Mouse (Mus musculus): ENCODE results near the gene Ints2. TPM values are rescaled to one million over a fixed set of nuclear protein-coding genes. Genes with fewer than 3 reads are reported as not detected.
"Not testable (repeated sequence)": the region's sequence is repeated elsewhere in the genome, so short reads cannot be mapped to it uniquely, and the experiment has no call there.

Ints2 gene
- polyA plus RNA-seq, 1 experiment: 0.35 TPM

- H3K27me3 ChIP-seq (replicated peaks): no peaks in the 10 kb centered on the region
- no peaks in the 10 kb centered on the region for H3K9me3 ChIP-seq
- H3K36me3 ChIP-seq (replicated peaks; ENCODE audit: low read length): peaks cover 90% of the 10 kb centered on the region
- peaks cover 17% of the 10 kb centered on the region for H3K4me1 ChIP-seq
- H3K4me3 ChIP-seq (replicated peaks): no peak overlapping the region
- TF ChIP-seq FLI1 (IDR thresholded peaks at IDR 0.05; ENCODE audit: low read length) (no peak), GATA1 (IDR thresholded peaks at IDR 0.05; ENCODE audit: borderline replicate concordance, low read length) (no peak)
Observed at GRCm38 (mm10) chr11:86225761-86226160, 31.6 kb downstream of the Ints2 start.

DNA sequence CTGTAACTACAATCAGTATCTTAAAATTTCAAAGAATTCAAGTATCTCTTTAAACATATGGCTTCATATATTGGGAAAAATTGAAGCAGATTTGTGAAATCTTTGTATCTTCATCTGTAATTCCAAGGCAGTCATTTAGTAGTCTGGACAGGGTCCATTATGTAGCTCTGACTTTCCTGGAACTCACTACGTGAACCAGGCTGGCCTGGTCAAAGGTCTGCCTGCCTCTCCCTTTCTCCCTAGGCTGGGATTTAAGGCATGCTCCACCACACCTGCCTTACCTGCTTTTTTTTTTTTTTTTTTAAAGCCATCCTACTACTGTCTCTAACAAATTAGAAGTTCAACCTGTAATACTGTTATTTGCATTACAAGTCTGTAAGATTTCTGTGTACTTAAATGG lies 45.6 kb downstream of the Ints2 start:
- TF ChIP-seq GATA1 (IDR thresholded peaks at IDR 0.05; ENCODE audit: borderline replicate concordance, low read length): no peak
- no peak for TF ChIP-seq FLI1 (IDR thresholded peaks at IDR 0.05; ENCODE audit: low read length)
- no peaks in the 10 kb centered on the region for H3K9me3 ChIP-seq
- peaks cover 16% of the 10 kb centered on the region for H3K4me1 ChIP-seq
- H3K27me3 ChIP-seq (replicated peaks): no peaks in the 10 kb centered on the region
- H3K4me3 ChIP-seq (replicated peaks): no peak overlapping the region
- H3K36me3 ChIP-seq (replicated peaks; ENCODE audit: low read length): peaks cover 89% of the 10 kb centered on the region

DNA sequence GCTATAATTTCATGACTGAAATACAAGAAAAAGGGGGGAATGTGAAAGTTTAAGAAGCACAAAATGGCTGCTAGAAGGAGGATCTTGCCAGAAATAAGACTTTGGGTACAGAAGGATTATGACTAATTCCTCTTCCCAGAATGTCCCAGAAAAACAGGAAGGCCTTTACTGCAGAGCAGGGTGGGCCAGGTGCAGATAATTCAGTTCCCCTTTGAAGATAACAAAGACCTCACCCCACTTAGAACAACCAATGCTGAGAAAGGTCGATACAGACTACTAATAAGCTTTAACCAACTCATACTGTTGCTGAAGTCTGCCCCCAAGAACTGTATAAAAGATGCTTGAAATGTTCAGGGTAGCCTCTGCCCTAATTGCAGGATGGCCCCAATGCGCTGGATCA lies 48.3 kb downstream of the Ints2 start:
- Histone ChIP-seq H3K36me3 (replicated peaks; ENCODE audit: low read length) (peaks cover 89% of the 10 kb centered on the region), H3K4me3 (replicated peaks) (no peak overlapping the region), H3K27me3 (replicated peaks) (no peaks in the 10 kb centered on the region), H3K4me1 (peaks cover 29% of the 10 kb centered on the region), H3K9me3 (no peaks in the 10 kb centered on the region)
- TF ChIP-seq FLI1 (IDR thresholded peaks at IDR 0.05; ENCODE audit: low read length) (no peak), GATA1 (IDR thresholded peaks at IDR 0.05; ENCODE audit: borderline replicate concordance, low read length) (no peak)

DNA sequence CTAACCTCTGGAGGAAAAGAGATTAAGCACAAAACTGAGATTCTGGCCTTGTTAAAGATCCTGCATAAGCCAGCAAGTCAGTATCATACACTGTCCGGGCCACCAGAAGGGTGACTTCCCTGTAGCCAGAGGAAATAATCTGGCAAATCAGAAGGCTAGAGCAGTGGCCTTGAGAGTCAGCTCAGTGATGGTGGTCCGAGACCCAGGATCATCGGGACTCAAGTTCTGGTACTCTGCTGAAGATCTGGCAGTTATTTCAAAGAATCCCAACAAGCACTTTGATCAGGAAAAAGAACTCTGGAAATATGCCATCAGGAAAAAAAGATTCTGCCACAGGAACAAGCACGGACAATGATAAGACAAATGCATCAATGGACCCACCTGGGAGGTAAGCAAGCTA lies 51.5 kb downstream of the Ints2 start:
- peaks cover 75% of the 10 kb centered on the region for H3K36me3 ChIP-seq (replicated peaks; ENCODE audit: low read length)
- H3K4me1 ChIP-seq: peaks cover 41% of the 10 kb centered on the region
- no peak overlapping the region for H3K4me3 ChIP-seq (replicated peaks)
- TF ChIP-seq FLI1 (IDR thresholded peaks at IDR 0.05; ENCODE audit: low read length): no peak
- TF ChIP-seq GATA1 (IDR thresholded peaks at IDR 0.05; ENCODE audit: borderline replicate concordance, low read length): no peak
- no peaks in the 10 kb centered on the region for H3K9me3 ChIP-seq
- no peaks in the 10 kb centered on the region for H3K27me3 ChIP-seq (replicated peaks)

DNA sequence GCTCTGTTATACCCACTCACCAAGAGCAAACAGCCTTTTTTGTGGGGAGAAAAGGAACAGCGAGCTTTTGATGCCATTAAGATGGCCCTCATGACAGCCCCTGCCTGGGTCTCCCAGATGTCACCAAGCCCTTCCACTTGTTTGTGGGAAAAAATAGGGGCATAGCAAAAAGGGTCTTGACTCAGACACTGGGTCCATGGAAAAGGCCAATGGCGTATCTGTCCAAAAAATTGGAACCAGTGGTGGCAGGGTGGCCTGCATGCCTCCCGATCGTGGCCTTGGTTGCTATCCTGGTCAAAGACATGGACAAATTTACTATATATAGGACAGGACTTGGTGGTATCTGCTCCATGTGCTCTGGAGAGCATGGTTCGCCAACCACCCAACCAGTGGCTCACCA lies 52.3 kb downstream of the Ints2 start:
- Histone ChIP-seq H3K4me1 (peaks cover 48% of the 10 kb centered on the region), H3K36me3 (replicated peaks; ENCODE audit: low read length) (peaks cover 72% of the 10 kb centered on the region), H3K27me3 (replicated peaks) (no peaks in the 10 kb centered on the region), H3K4me3 (replicated peaks) (no peak overlapping the region), H3K9me3 (no peaks in the 10 kb centered on the region)
- no peak for TF ChIP-seq FLI1 (IDR thresholded peaks at IDR 0.05; ENCODE audit: low read length)
- TF ChIP-seq GATA1 (IDR thresholded peaks at IDR 0.05; ENCODE audit: borderline replicate concordance, low read length): no peak

- Histone ChIP-seq H3K36me3 (replicated peaks; ENCODE audit: low read length) (peaks cover 47% of the 10 kb centered on the region), H3K4me1 (peaks cover 36% of the 10 kb centered on the region), H3K9me3 (no peaks in the 10 kb centered on the region), H3K4me3 (replicated peaks) (peak overlapping the region; percentile 98), H3K27me3 (replicated peaks) (no peaks in the 10 kb centered on the region)
- TF ChIP-seq FLI1 (IDR thresholded peaks at IDR 0.05; ENCODE audit: low read length) (no peak), GATA1 (IDR thresholded peaks at IDR 0.05; ENCODE audit: borderline replicate concordance, low read length) (no peak)
Observed at GRCm38 (mm10) chr11:86201901-86202675, 55.3 kb downstream of the Ints2 start.

DNA sequence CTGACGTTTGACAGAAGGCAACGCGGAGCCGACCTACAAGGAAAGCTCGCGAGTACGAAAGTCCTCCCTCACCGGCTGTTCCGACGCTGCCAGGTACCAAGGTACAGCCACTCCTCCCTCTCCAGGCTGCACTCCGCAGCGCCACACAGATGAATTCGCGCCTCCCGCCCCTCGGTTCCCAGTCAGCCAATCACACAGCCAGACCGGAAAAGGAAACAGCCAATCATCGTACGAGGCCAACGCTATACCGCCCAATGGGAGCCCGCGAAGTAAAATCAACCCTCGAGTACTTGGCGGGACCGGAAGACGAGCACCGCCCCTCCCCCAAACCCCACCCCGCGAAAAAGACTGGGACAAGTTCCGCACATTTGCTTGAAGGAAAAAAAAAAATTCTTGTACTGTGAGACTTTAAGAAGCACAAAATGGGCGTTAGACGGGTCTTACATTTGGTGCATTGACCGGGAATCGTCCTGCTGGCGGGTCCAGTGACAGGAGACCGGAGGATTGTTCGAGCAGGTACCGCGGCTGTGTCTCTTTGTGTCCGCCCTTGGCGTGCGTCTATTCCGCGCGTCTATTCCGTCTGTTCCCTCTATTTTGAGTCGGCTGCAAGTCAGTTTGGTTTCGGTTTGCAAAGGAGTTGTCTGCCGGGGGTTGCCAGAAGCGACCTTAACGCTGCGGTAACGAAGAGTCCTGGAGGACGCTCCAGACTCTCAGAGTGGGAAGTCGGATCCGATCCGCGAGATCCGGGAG lies 56.2 kb downstream of the Ints2 start, which contains the start of gene Brip1:
TSS of gene Brip1 (minus strand) at position 157 of the 750 bp plus-strand sequence.
- TF ChIP-seq GATA1 (IDR thresholded peaks at IDR 0.05; ENCODE audit: borderline replicate concordance, low read length) (no peak), FLI1 (IDR thresholded peaks at IDR 0.05; ENCODE audit: low read length) (peak; percentile 84; the same call in 1 of the 2 replicates)
- Histone ChIP-seq H3K4me1 (peaks cover 32% of the 10 kb centered on the region), H3K36me3 (replicated peaks; ENCODE audit: low read length) (peaks cover 41% of the 10 kb centered on the region)

DNA sequence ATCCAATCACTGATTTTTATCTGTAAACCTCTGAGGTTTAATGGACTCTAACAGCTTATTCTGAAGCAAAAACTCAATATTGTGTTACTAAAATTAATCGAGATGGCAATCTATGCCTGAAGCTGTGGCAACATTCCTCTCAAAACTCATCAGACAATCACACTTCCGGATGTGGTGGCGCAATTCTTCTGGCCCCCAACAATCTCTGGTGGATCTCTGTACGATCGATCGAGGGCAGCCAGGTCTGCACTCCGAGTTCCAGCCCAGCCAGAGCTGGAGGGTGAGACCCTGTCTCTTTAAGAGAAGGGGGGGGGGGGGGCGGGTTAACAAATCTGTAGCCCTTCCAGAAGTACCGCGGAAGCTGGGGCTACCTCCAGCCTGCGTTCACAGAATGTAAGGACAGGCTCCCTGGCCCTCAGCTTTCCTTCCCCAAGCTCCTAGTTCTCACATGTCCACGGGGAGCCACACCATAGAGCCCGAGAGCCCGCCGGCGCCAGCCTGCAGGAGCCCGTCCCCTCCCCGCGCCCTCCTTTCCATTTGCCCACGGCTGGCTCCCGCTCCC lies 56.8 kb downstream of the Ints2 start:
- no peaks in the 10 kb centered on the region for H3K9me3 ChIP-seq
- H3K27me3 ChIP-seq (replicated peaks): no peaks in the 10 kb centered on the region
- H3K4me1 ChIP-seq: peaks cover 32% of the 10 kb centered on the region
- peaks cover 35% of the 10 kb centered on the region for H3K36me3 ChIP-seq (replicated peaks; ENCODE audit: low read length)
- peak overlapping the region; percentile 98 for H3K4me3 ChIP-seq (replicated peaks)
- TF ChIP-seq GATA1 (IDR thresholded peaks at IDR 0.05; ENCODE audit: borderline replicate concordance, low read length) (no peak), FLI1 (IDR thresholded peaks at IDR 0.05; ENCODE audit: low read length) (no peak)

More for the DNA sequence above, 56.2 kb downstream of the Ints2 start, which contains the start of gene Brip1:
- Histone ChIP-seq H3K27me3 (replicated peaks) (no peaks in the 10 kb centered on the region), H3K9me3 (no peaks in the 10 kb centered on the region), H3K4me3 (replicated peaks) (peak within 1 kb of the TSS; percentile 98)

DNA sequence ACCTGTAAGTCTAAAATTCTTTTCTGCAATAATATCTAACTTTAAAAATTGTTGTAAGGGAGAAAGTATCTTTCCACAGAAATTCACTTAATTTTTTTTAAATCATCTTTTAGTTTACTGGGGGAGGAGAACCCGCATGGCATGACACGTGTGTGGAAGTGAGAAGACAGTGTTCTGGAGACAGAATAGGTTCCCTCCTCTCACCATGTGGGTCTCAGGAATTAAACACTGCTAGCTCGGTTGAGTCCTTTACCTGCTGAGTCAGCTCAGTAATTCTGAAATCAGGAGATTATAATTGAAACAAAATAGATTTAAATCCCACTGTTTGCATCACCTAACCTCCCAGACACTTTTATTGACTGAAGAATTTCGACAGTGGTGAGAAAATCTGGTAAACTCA lies 57.6 kb downstream of the Ints2 start:
- Histone ChIP-seq H3K4me3 (replicated peaks) (peak overlapping the region; percentile 98), H3K9me3 (no peaks in the 10 kb centered on the region), H3K36me3 (replicated peaks; ENCODE audit: low read length) (peaks cover 33% of the 10 kb centered on the region), H3K27me3 (replicated peaks) (no peaks in the 10 kb centered on the region), H3K4me1 (peaks cover 26% of the 10 kb centered on the region)
- no peak for TF ChIP-seq FLI1 (IDR thresholded peaks at IDR 0.05; ENCODE audit: low read length)
- no peak for TF ChIP-seq GATA1 (IDR thresholded peaks at IDR 0.05; ENCODE audit: borderline replicate concordance, low read length)

- not testable (repeated sequence) for H3K9me3 ChIP-seq; H3K27me3 ChIP-seq (replicated peaks)
Observed at GRCm38 (mm10) chr11:86185224-86185623, 72.2 kb downstream of the Ints2 start.

More at GRCm38 (mm10) chr11:86185224-86185623, 72.2 kb downstream of the Ints2 start:
- H3K4me1 ChIP-seq; H3K36me3 ChIP-seq (replicated peaks; ENCODE audit: low read length); H3K4me3 ChIP-seq (replicated peaks): not testable (repeated sequence)

Measured in megakaryocyte, embryonic 14.5 days (primary cell).